Mouse (Mus musculus) CH12.LX (cell line): ENCODE measurements at regions not wholly inside any gene's neighbourhood (a gene's known extent, or its start where the extent isn't known, plus 50 kb on each side); places are given as distances from the start of the nearest gene placed in this dataset.

Source experiments
- DNase-seq: peaks from one replicate; pipeline ENCODE4 v3.0.0-alpha.2; 2013; ENCODE audit errors: extremely low read depth
- H3K27ac ChIP-seq: 2 replicates; pipeline ENCODE4 v1.5.1; 2012; ENCODE audit warnings: low read depth, mild to moderate bottlenecking, control low read depth, moderate library complexity; ENCODE audit not compliant: insufficient read depth
- H3K27me3 ChIP-seq: replicated peaks from 2 replicates; pipeline ENCODE3; 2012; ENCODE audit warnings: inconsistent platforms
- H3K36me3 ChIP-seq, 2 experiments: replicated peaks in 1 of 2; 2 replicates each; pipeline versions ENCODE3 to v1.6.1; 2012; ENCODE audit warnings: inconsistent platforms in 1 of 2, low read length in 1 of 2, mild to moderate bottlenecking in 1 of 2, mixed read lengths in 1 of 2, moderate library complexity in 1 of 2; ENCODE audit not compliant: control insufficient read depth in 1 of 2, insufficient read depth in 1 of 2
- H3K4me1 ChIP-seq, 2 experiments: 2 replicates each; pipeline ENCODE4 v1.6.1; 2012; ENCODE audit warnings: inconsistent platforms in 1 of 2, moderate library complexity in 1 of 2; ENCODE audit not compliant: insufficient read depth in 2 of 2, control insufficient read depth in 1 of 2
- H3K4me2 ChIP-seq: 2 replicates; pipeline ENCODE4 v1.6.1; 2012; ENCODE audit warnings: low read depth, mild to moderate bottlenecking, control low read depth; ENCODE audit not compliant: poor library complexity, insufficient read depth, severe bottlenecking
- H3K4me3 ChIP-seq, 3 experiments: fragments of 150-350 bp in 1 of 3; sonication (generic) in 1 of 3; replicated peaks in 1 of 3; 2 replicates each; pipeline versions ENCODE3 to v1.5.1; 2011 to 2012; ENCODE audit warnings: low read depth in 2 of 3, low read length in 2 of 3, mild to moderate bottlenecking in 2 of 3, moderate library complexity in 2 of 3, control low read depth in 1 of 3, improper control_type of control experiment in 1 of 3, inconsistent platforms in 1 of 3, mixed read lengths in 1 of 3; ENCODE audit not compliant: poor library complexity in 1 of 3
- H3K79me2 ChIP-seq: replicated peaks from 2 replicates; pipeline ENCODE4 v1.6.1; 2012; ENCODE audit warnings: mild to moderate bottlenecking, moderate library complexity; ENCODE audit not compliant: control insufficient read depth, poor library complexity, insufficient read depth, severe bottlenecking; ENCODE audit errors: extremely low read depth
- H3K9ac ChIP-seq: 2 replicates; pipeline ENCODE4 v1.6.1; 2012; ENCODE audit warnings: low read depth, mild to moderate bottlenecking, control low read depth, moderate library complexity; ENCODE audit not compliant: insufficient read depth
- H3K9me3 ChIP-seq: replicated peaks from 2 replicates; pipeline ENCODE3; 2012; ENCODE audit warnings: low read length, inconsistent platforms, mixed read lengths
- BHLHE40 ChIP-seq: IDR thresholded peaks from 2 replicates; pipeline ENCODE4 v1.6.1; 2011; ENCODE audit warnings: mild to moderate bottlenecking, low read depth, low read length, improper control_type of control experiment
- CHD2 ChIP-seq: IDR thresholded peaks from 2 replicates; pipeline ENCODE4 v1.6.1; 2011; ENCODE audit warnings: low read length, improper control_type of control experiment
- E2F4 ChIP-seq: IDR thresholded peaks from 2 replicates; pipeline ENCODE4 v1.6.1; 2011; ENCODE audit warnings: low read depth, low read length, improper control_type of control experiment; ENCODE audit not compliant: insufficient replicate concordance
- EP300 ChIP-seq: IDR thresholded peaks from 2 replicates; pipeline ENCODE4 v1.6.1; 2011; ENCODE audit warnings: low read length, improper control_type of control experiment
- GABPA ChIP-seq: IDR thresholded peaks from 2 replicates; pipeline ENCODE4 v1.6.1; 2012; ENCODE audit warnings: low read depth, low read length, improper control_type of control experiment, inconsistent platforms; ENCODE audit not compliant: insufficient replicate concordance
- IRF4 ChIP-seq: IDR thresholded peaks from 2 replicates; pipeline ENCODE4 v1.6.1; 2014; ENCODE audit warnings: low read depth, mild to moderate bottlenecking, inconsistent platforms, low read length, improper control_type of control experiment
- JUND ChIP-seq: conservative IDR thresholded peaks from 2 replicates; pipeline ENCODE4 v1.6.1; 2011; ENCODE audit warnings: low read depth, low read length, improper control_type of control experiment
- KAT2A ChIP-seq: IDR thresholded peaks from 2 replicates; pipeline ENCODE4 v1.6.1; 2012; ENCODE audit warnings: low read length, improper control_type of control experiment, inconsistent platforms; ENCODE audit not compliant: insufficient replicate concordance
- MAFK ChIP-seq: IDR thresholded peaks from 2 replicates; pipeline ENCODE4 v1.6.1; 2011; ENCODE audit warnings: low read length, improper control_type of control experiment; ENCODE audit not compliant: insufficient replicate concordance
- MAX ChIP-seq: IDR thresholded peaks from 2 replicates; pipeline ENCODE4 v1.6.1; 2011; ENCODE audit warnings: low read length, improper control_type of control experiment
- MAZ ChIP-seq: IDR thresholded peaks from 2 replicates; pipeline ENCODE4 v1.6.1; 2012; ENCODE audit warnings: low read depth, mild to moderate bottlenecking, inconsistent platforms, low read length, improper control_type of control experiment, moderate library complexity
- MXI1 ChIP-seq: IDR thresholded peaks from 2 replicates; pipeline ENCODE4 v1.6.1; 2011; ENCODE audit warnings: mild to moderate bottlenecking, low read depth, low read length, improper control_type of control experiment
- NRF1 ChIP-seq: IDR thresholded peaks from 2 replicates; pipeline ENCODE4 v1.6.1; 2014; ENCODE audit warnings: low read depth, mild to moderate bottlenecking, inconsistent platforms, low read length, improper control_type of control experiment, moderate library complexity
- PAX5 ChIP-seq: IDR thresholded peaks from 2 replicates; pipeline ENCODE4 v1.6.1; 2012; ENCODE audit warnings: low read length, inconsistent platforms, mixed read lengths
- POLR2A ChIP-seq: IDR thresholded peaks from 2 replicates; pipeline ENCODE4 v1.6.1; 2011; ENCODE audit warnings: low read depth, mild to moderate bottlenecking, improper control_type of control experiment, low read length
- RCOR1 ChIP-seq: conservative IDR thresholded peaks from 2 replicates; pipeline ENCODE4 v1.6.1; 2012; ENCODE audit warnings: low read depth, mild to moderate bottlenecking, inconsistent platforms, low read length, improper control_type of control experiment
- SIN3A ChIP-seq: IDR thresholded peaks from 2 replicates; pipeline ENCODE4 v1.6.1; 2012; ENCODE audit warnings: low read length, improper control_type of control experiment, inconsistent platforms
- SMC3 ChIP-seq: IDR thresholded peaks from 2 replicates; pipeline ENCODE4 v1.6.1; 2011; ENCODE audit warnings: low read depth, low read length, improper control_type of control experiment
- TBP ChIP-seq: conservative IDR thresholded peaks from 2 replicates; pipeline ENCODE4 v1.6.1; 2011; ENCODE audit warnings: low read depth, low read length, improper control_type of control experiment
- TCF12 ChIP-seq: IDR thresholded peaks from 2 replicates; pipeline ENCODE4 v1.6.1; 2014; ENCODE audit warnings: low read depth, mild to moderate bottlenecking, inconsistent platforms, low read length, improper control_type of control experiment
- USF1 ChIP-seq: IDR thresholded peaks from 2 replicates; pipeline ENCODE4 v1.6.1; 2014; ENCODE audit warnings: low read depth, mild to moderate bottlenecking, inconsistent platforms, low read length, improper control_type of control experiment
- ZC3H11A ChIP-seq: IDR thresholded peaks from 2 replicates; pipeline ENCODE4 v1.6.1; 2012; ENCODE audit warnings: low read depth, mild to moderate bottlenecking, inconsistent platforms, low read length, improper control_type of control experiment
- ZKSCAN1 ChIP-seq: IDR thresholded peaks from 2 replicates; pipeline ENCODE4 v1.6.1; 2012; ENCODE audit warnings: low read depth, inconsistent platforms, low read length, improper control_type of control experiment, borderline replicate concordance
- ZNF384 ChIP-seq: IDR thresholded peaks from 2 replicates; pipeline ENCODE4 v1.6.1; 2012; ENCODE audit warnings: low read depth, low read length, improper control_type of control experiment, inconsistent platforms
- dilution Hi-C: fragments of 300-500 bp; cut with MboI; formaldehyde crosslinking; loops from 2 replicates; pipeline ENCODE4 v1.14.3; 2020; ENCODE audit warnings: low sequenced_read_pairs; ENCODE audit not compliant: extremely low pct_unique_long_range_greater_than_20kb, extremely low pct_ligation_motif_present
- in situ Hi-C: fragments of 300-500 bp; cut with MboI; formaldehyde crosslinking; loops from 3 replicates; pipeline ENCODE4 v1.14.3; 2019; ENCODE audit warnings: low sequenced_read_pairs, low pct_ligation_motif_present, low pct_unique_long_range_greater_than_20kb, mixed read lengths

DNA sequence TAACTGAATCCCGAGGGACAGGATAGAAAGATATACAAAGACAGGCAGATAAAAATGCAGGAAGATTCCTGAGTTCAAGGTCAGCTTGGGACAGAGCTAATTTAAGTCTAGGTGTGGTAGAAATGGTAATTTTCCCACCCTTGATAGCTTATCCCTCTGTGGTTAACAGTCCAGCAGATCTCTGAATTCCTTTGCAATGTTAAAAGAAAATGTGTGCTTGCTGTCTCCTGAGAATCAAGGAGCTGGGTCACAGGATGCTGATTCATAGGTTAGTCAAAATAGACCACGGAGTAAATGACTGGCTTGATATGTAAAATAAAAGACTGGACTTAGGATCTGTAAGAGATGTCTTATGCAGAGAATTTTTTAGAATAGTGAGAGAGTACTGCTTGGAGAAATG lies 101.4 kb upstream of the Dync1i1 start:
- no peak for DNase-seq
- Histone ChIP-seq H3K4me2 (peak overlapping the region; percentile 21; the same call in 1 of the 2 replicates), H3K27me3 (no peaks in the 10 kb centered on the region), H3K79me2 (no peaks in the 10 kb centered on the region), H3K4me3 (no peak overlapping the region), H3K9me3 (peaks cover 5% of the 10 kb centered on the region), H3K9ac (no peak overlapping the region), H3K4me1 (no peaks in the 10 kb centered on the region), H3K27ac (no peak overlapping the region), H3K36me3 (no peaks in the 10 kb centered on the region)
- TF ChIP-seq POLR2A, result no peak
- no peak for TF ChIP-seq SMC3
- no peak for TF ChIP-seq PAX5
- TF ChIP-seq MAX, result no peak
- dilution Hi-C loops, result no loop called here
- in situ Hi-C loops, result no loop called here

DNA sequence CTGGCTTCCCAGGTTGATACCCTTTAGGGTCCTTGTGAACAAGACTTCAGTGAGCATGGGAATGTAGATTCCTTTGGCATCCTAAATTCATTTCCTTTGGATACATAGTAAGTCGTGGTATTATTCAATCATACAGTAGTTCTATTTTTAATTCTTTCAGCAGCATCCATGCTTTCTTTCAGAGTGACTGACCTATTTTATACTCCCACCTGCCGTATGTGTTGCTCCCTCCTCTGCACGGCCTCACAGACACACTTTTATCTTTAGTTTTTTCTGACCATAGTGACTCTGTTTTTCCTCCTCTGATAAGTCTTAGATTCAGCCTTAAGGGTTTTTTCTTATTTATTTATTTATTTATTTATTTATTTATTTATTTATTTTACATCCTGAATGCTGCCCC lies 103.9 kb upstream of the Dync1i1 start:
- DNase-seq, result no peak
- dilution Hi-C loops, result no loop called here
- H3K9ac ChIP-seq, result no peak overlapping the region
- H3K36me3 ChIP-seq, result no peaks in the 10 kb centered on the region
- H3K79me2 ChIP-seq, result no peaks in the 10 kb centered on the region
- in situ Hi-C loops, result no loop called here
- no peaks in the 10 kb centered on the region for H3K4me1 ChIP-seq
- no peak overlapping the region for H3K4me2 ChIP-seq
- no peaks in the 10 kb centered on the region for H3K27me3 ChIP-seq
- no peak overlapping the region for H3K4me3 ChIP-seq
- no peaks in the 10 kb centered on the region for H3K9me3 ChIP-seq
- TF ChIP-seq BHLHE40 (no peak), PAX5 (no peak), MAZ (no peak), USF1 (no peak), SMC3 (no peak), ZKSCAN1 (no peak), ZNF384 (no peak), IRF4 (no peak), TBP (no peak), SIN3A (no peak), GABPA (no peak)
- H3K27ac ChIP-seq, result no peak overlapping the region

DNA sequence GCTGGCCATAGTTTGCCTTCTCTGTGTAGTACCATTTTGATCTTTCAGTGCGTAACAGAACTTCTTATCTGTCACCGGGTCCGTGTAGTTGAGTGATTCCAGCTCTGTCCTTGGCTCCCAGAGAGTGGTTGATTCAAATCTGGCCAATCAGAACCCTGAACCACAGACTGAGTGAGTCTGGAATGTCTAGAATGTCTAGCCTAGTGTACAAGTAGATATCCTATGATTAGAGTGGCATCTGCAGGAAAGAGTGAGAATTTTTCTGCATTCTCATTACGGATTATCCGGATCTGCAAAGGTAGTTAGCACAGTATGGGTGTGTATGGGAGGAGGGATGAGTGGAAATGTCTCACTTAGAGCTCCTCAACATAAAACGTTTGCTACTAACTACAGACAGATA lies 97.9 kb upstream of the Pdk4 start:
- no peaks in the 10 kb centered on the region for H3K27me3 ChIP-seq
- H3K4me3 ChIP-seq, result no peak overlapping the region
- no peak overlapping the region for H3K4me2 ChIP-seq
- no peak overlapping the region for H3K9ac ChIP-seq
- no peaks in the 10 kb centered on the region for H3K36me3 ChIP-seq
- no peaks in the 10 kb centered on the region for H3K9me3 ChIP-seq
- H3K79me2 ChIP-seq, result no peaks in the 10 kb centered on the region
- H3K4me1 ChIP-seq, result no peaks in the 10 kb centered on the region
- in situ Hi-C loops (no loop called here), dilution Hi-C loops (no loop called here)
- H3K27ac ChIP-seq, result no peak overlapping the region
- TF ChIP-seq USF1 (no peak), KAT2A (no peak), RCOR1 (no peak), JUND (no peak), TCF12 (no peak), CHD2 (no peak), MXI1 (no peak), E2F4 (no peak), EP300 (no peak), NRF1 (no peak), MAFK (no peak), ZC3H11A (no peak)
- DNase-seq, result no peak
